Mouse (Mus musculus): ENCODE measurements around the gene Atp2a3. TPM values are rescaled to one million over a fixed set of nuclear protein-coding genes. Genes with fewer than 3 reads are reported as not detected.

Atp2a3 gene
- polyA plus RNA-seq, 2 experiments = 2.3 to 2.6 TPM

DNA sequence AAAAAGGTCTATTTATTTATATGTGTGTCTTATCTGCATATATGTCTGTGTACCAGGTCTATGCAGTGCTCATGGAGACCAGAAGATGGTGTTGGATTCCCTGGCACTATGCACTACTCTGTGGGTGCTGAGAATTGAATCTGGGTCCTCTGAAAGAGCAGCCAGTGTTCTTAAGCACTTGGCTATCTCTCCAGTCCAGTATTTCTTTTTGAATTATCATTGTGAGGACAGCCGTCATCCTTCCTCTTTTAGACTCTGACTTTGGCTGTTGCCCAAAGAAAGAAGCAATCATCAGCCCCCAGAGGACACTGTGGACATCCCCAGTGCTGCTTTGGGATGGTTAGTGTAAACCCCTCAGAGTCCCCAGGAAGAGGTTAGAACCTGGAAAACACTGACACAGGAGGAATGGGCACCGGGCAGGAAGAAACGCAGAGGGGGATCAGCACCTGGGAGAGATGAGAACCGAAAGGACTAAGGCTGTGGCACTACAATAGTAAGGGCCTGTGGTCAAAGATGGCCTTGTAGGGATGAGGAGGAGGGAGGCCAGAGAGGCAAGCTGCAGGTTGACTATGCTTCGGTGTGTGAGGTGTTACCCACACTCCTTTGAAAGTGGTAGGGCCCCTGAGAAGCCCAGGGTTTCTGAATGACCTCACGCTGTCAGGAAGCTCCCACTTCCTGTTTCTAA lies 15.0 kb upstream of the Atp2a3 start:
- TF ChIP-seq POLR2A (IDR thresholded peaks at IDR 0.05; ENCODE audit: borderline replicate concordance, extremely low read depth, insufficient read depth, insufficient read length) = no peak
- Histone ChIP-seq H3K27ac (replicated peaks; ENCODE audit: low read depth, low read length) (no peak overlapping the region), H3K4me2 (replicated peaks; ENCODE audit: low read depth, low read length, severe bottlenecking) (no peak overlapping the region), H3K4me1 (ENCODE audit: control insufficient read depth, insufficient read depth, low read length) (peaks cover 13% of the 10 kb centered on the region), H3K9me3 (ENCODE audit: control insufficient read depth, low read length) (no peaks in the 10 kb centered on the region), H3K27me3 (ENCODE audit: control insufficient read depth, insufficient read depth, low read length) (no peaks in the 10 kb centered on the region), H3K9ac (ENCODE audit: low read depth, low read length, severe bottlenecking) (no peak overlapping the region), H3K4me3 (replicated peaks; ENCODE audit: low read length) (no peak overlapping the region), H3K36me3 (ENCODE audit: control insufficient read depth, insufficient read depth, low read length) (no peaks in the 10 kb centered on the region)
- no peak for DNase-seq (ENCODE audit: low spot score)
- no peak for ATAC-seq (ENCODE audit: low FRiP score, low read depth)
- WGBS = 42% methylated on average over 6 of the region's 6 CpGs

DNA sequence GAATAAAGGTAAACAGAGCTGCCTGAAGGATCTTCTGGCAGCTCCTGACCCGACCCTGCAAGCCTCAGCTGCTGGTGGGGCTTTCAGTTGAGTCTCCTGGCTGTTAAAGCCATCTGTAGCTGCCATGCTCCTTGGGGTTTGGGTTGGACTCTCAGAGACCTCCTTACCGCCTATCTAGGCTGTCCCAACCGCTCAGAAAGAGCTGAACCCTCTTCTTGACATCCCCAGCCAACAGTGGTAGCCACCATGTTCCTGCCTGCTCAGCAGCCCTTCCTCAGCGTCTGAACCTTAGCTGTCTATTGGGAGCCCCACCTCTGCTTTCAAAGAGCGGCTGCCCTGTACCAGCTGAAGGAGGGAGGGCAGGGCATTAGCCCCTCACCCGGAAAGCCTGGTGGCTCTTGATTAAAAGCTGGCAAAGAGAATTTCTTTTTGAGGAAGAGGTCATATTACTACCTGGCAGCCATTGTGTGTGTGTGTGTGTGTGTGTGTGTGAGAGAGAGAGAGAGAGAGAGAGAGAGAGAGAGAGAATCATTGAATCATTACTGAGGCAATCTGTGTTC lies 14.3 kb upstream of the Atp2a3 start:
- no peak overlapping the region for H3K4me2 ChIP-seq (replicated peaks; ENCODE audit: low read depth, low read length, severe bottlenecking)
- H3K9me3 ChIP-seq (ENCODE audit: control insufficient read depth, low read length) = no peaks in the 10 kb centered on the region
- H3K27me3 ChIP-seq (ENCODE audit: control insufficient read depth, insufficient read depth, low read length) = no peaks in the 10 kb centered on the region
- H3K27ac ChIP-seq (replicated peaks; ENCODE audit: low read depth, low read length) = no peak overlapping the region
- H3K4me1 ChIP-seq (ENCODE audit: control insufficient read depth, insufficient read depth, low read length) = peaks cover 13% of the 10 kb centered on the region
- WGBS = 47% methylated on average over 6 of the region's 6 CpGs
- no peak for TF ChIP-seq POLR2A (IDR thresholded peaks at IDR 0.05; ENCODE audit: borderline replicate concordance, extremely low read depth, insufficient read depth, insufficient read length)
- DNase-seq (ENCODE audit: low spot score) (no peak), ATAC-seq (ENCODE audit: low FRiP score, low read depth) (no peak)
- no peak overlapping the region for H3K4me3 ChIP-seq (replicated peaks; ENCODE audit: low read length)
- H3K36me3 ChIP-seq (ENCODE audit: control insufficient read depth, insufficient read depth, low read length) = no peaks in the 10 kb centered on the region
- H3K9ac ChIP-seq (ENCODE audit: low read depth, low read length, severe bottlenecking) = no peak overlapping the region

DNA sequence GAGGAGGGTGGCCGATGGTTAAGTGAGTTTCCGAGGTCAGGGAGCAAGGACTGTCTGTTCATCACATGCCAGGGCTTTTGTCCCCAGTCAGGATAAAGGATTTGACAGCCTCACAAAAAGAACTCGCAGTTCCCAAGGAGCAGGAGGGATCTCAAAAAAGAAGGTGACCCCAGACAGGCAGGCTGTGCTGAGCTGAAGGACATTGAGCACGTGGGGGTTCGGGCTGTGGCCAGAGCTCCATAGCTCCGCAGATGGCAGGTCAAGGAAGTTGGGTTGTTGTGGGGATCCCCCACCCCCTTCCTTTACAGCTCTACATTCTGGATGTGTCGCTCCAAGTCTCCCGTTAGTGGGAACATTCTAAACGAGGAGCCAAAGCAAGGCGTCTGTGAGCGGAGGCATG lies 13.1 kb upstream of the Atp2a3 start:
- H3K4me3 ChIP-seq (replicated peaks; ENCODE audit: low read length) = no peak overlapping the region
- WGBS = 78% methylated on average over 11 of the region's 11 CpGs
- no peaks in the 10 kb centered on the region for H3K9me3 ChIP-seq (ENCODE audit: control insufficient read depth, low read length)
- H3K27me3 ChIP-seq (ENCODE audit: control insufficient read depth, insufficient read depth, low read length) = no peaks in the 10 kb centered on the region
- H3K27ac ChIP-seq (replicated peaks; ENCODE audit: low read depth, low read length) = no peak overlapping the region
- TF ChIP-seq POLR2A (IDR thresholded peaks at IDR 0.05; ENCODE audit: borderline replicate concordance, extremely low read depth, insufficient read depth, insufficient read length) = no peak
- H3K4me1 ChIP-seq (ENCODE audit: control insufficient read depth, insufficient read depth, low read length) = peaks cover 13% of the 10 kb centered on the region
- H3K9ac ChIP-seq (ENCODE audit: low read depth, low read length, severe bottlenecking) = no peak overlapping the region
- no peak overlapping the region for H3K4me2 ChIP-seq (replicated peaks; ENCODE audit: low read depth, low read length, severe bottlenecking)
- DNase-seq (ENCODE audit: low spot score) (no peak), ATAC-seq (ENCODE audit: low FRiP score, low read depth) (no peak)
- no peaks in the 10 kb centered on the region for H3K36me3 ChIP-seq (ENCODE audit: control insufficient read depth, insufficient read depth, low read length)

DNA sequence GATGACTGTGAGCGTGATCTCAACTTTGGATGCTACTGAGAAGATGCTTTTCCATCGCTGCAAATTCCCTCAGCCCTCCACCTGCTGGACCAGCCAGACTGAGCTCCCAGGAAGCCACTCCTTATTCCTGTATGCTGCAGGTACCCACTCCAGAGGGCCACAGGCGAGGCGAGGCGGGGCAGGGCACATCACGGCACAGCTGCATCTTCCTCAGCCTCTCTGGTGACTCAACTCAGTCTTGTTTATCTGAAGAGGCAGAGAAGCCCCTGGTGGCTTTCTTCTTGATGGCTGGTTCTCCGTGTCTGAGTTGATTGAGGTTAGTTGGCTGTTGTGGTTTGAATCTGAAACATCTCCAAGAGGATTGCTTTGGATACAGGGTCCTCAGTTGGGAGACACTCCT lies 12.7 kb upstream of the Atp2a3 start:
- H3K9me3 ChIP-seq (ENCODE audit: control insufficient read depth, low read length) = no peaks in the 10 kb centered on the region
- 76% methylated on average over 7 of the region's 7 CpGs for WGBS
- no peak overlapping the region for H3K4me3 ChIP-seq (replicated peaks; ENCODE audit: low read length)
- H3K4me2 ChIP-seq (replicated peaks; ENCODE audit: low read depth, low read length, severe bottlenecking) = no peak overlapping the region
- no peak for TF ChIP-seq POLR2A (IDR thresholded peaks at IDR 0.05; ENCODE audit: borderline replicate concordance, extremely low read depth, insufficient read depth, insufficient read length)
- no peaks in the 10 kb centered on the region for H3K36me3 ChIP-seq (ENCODE audit: control insufficient read depth, insufficient read depth, low read length)
- H3K4me1 ChIP-seq (ENCODE audit: control insufficient read depth, insufficient read depth, low read length) = peaks cover 13% of the 10 kb centered on the region
- H3K9ac ChIP-seq (ENCODE audit: low read depth, low read length, severe bottlenecking) = no peak overlapping the region
- DNase-seq (ENCODE audit: low spot score) (no peak), ATAC-seq (ENCODE audit: low FRiP score, low read depth) (no peak)
- H3K27me3 ChIP-seq (ENCODE audit: control insufficient read depth, insufficient read depth, low read length) = no peaks in the 10 kb centered on the region
- no peak overlapping the region for H3K27ac ChIP-seq (replicated peaks; ENCODE audit: low read depth, low read length)

DNA sequence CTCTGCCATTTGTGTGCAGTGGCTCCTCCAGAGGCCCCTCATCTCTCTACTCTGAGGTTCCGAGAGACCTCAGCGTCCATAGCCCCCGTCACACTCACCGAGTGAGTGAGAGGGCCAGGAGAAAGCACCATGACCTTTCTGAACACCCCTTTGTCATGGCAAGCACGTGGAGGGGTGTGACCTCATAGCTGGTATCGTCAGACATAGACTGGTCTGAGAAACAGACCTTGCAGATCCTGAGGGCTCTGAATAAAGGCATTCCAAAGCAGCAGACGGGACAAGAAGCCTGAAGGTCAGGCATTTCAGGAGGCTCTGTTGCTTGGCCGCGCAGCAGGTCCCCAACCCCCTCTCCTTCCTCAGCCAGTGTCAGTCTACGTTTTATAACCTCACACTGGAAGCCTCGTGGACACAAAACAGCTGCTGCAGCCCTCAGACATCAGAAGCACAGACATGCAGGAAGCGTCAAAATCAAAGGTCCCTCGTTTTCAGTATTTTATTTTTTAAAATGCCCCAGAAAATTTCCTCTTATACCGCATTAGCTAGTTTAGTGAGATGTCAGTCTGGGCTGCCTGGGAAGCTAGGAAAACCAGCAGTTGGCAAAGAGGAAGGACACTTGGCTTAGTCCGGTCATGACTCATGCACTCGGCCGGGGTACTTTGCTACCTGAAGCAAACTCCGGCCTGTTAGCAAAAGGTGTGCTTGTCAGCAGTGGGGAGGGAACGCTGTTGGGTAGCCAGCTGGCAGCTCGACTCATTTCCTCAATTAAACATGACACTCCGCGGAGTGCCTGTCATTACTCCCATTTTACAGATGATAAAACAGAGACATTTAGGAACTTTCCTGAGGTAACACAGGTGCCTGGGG lies 9.6 kb upstream of the Atp2a3 start:
- Histone ChIP-seq H3K36me3 (ENCODE audit: control insufficient read depth, insufficient read depth, low read length) (no peaks in the 10 kb centered on the region), H3K4me1 (ENCODE audit: control insufficient read depth, insufficient read depth, low read length) (peaks cover 14% of the 10 kb centered on the region), H3K4me2 (replicated peaks; ENCODE audit: low read depth, low read length, severe bottlenecking) (no peak overlapping the region), H3K9me3 (ENCODE audit: control insufficient read depth, low read length) (no peaks in the 10 kb centered on the region), H3K27ac (replicated peaks; ENCODE audit: low read depth, low read length) (no peak overlapping the region), H3K27me3 (ENCODE audit: control insufficient read depth, insufficient read depth, low read length) (no peaks in the 10 kb centered on the region), H3K9ac (ENCODE audit: low read depth, low read length, severe bottlenecking) (no peak overlapping the region), H3K4me3 (replicated peaks; ENCODE audit: low read length) (no peak overlapping the region)
- DNase-seq (ENCODE audit: low spot score) (no peak), ATAC-seq (ENCODE audit: low FRiP score, low read depth) (no peak)
- WGBS = 59% methylated on average over 22 of the region's 22 CpGs
- TF ChIP-seq POLR2A (IDR thresholded peaks at IDR 0.05; ENCODE audit: borderline replicate concordance, extremely low read depth, insufficient read depth, insufficient read length) = no peak
